In genomic region chr17:33760255-33761165, GRCm38 (mm10) we compare ENCODE assay signal across 8 mouse cellular contexts. TPM values are rescaled to one million over a fixed set of nuclear protein-coding genes. Genes with fewer than 3 reads are reported as not detected.
A peak's percentile ranks its signal among the peaks of the same experiment; 100 is the strongest.
DNase-seq lines count a peak whose midpoint lies in the region; ATAC-seq and TF ChIP-seq lines count a peak whose summit lies in the region.

Rab11b (minus strand) TSS chr17:33760530.

- ATAC-seq in forebrain, postnatal 0 days: peak; percentile 98
- peak; percentile 99 for ATAC-seq in lung, embryonic 15.5 days (ENCODE audit: borderline replicate concordance, extremely low read depth, low FRiP score, low TSS enrichment)

- H3K27me3 ChIP-seq in MEL (ENCODE audit: control insufficient read depth in 1 of 2, insufficient read depth in 2 of 2, low read length in 2 of 2): no peaks in the 10 kb centered on the region
- no peaks in the 10 kb centered on the region for H3K27me3 ChIP-seq in cerebellum, adult 2 months (ENCODE audit: control insufficient read depth, insufficient read depth, low read length)
- no peaks in the 10 kb centered on the region for H3K27me3 ChIP-seq in forebrain, postnatal 0 days (ENCODE audit: insufficient read depth, low read length)
- no peaks in the 10 kb centered on the region for H3K27me3 ChIP-seq in lung, embryonic 15.5 days

- peaks cover 2 to 18% of the 10 kb centered on the region in 2 experiments; a peak in 3 of 4 replicates for H3K4me1 ChIP-seq in MEL (ENCODE audit: control insufficient read depth in 1 of 2, insufficient read depth in 2 of 2, low read length in 2 of 2)
- peaks cover 14% of the 10 kb centered on the region for H3K4me1 ChIP-seq in cerebellum, adult 2 months (ENCODE audit: control insufficient read depth, insufficient read depth, low read length)
- peaks cover 22% of the 10 kb centered on the region for H3K4me1 ChIP-seq in forebrain, postnatal 0 days (ENCODE audit: insufficient read depth)
- H3K4me1 ChIP-seq in lung, embryonic 15.5 days: peaks cover 39% of the 10 kb centered on the region

- peak within 1 kb of the TSS; percentile 68 for H3K4me2 ChIP-seq in forebrain, postnatal 0 days (ENCODE audit: low read depth)
- H3K4me2 ChIP-seq in lung, embryonic 15.5 days: peak within 1 kb of the TSS; percentile 80

- no peak for TF ChIP-seq RAD21 in MEL (IDR thresholded peaks at IDR 0.05; ENCODE audit: low read depth, low read length)

- H3K9ac ChIP-seq in MEL (ENCODE audit: control insufficient read depth, low read depth, low read length, poor library complexity, severe bottlenecking): peak within 1 kb of the TSS; percentile 100
- H3K9ac ChIP-seq in forebrain, postnatal 0 days: peak within 1 kb of the TSS; percentile 99
- H3K9ac ChIP-seq in lung, embryonic 15.5 days: peak within 1 kb of the TSS; percentile 98

- H3K4me3 ChIP-seq in MEL (ENCODE audit: control insufficient read depth in 1 of 2, insufficient read depth in 1 of 2, low read depth in 2 of 2, low read length in 2 of 2): peak within 1 kb of the TSS; percentile 84 to 98
- H3K4me3 ChIP-seq in cerebellum, adult 2 months (replicated peaks; ENCODE audit: insufficient read depth, low read depth, low read length): peak within 1 kb of the TSS; percentile 70
- peak within 1 kb of the TSS; percentile 89 for H3K4me3 ChIP-seq in forebrain, postnatal 0 days (ENCODE audit: low read depth, low read length)
- peak within 1 kb of the TSS; percentile 91 for H3K4me3 ChIP-seq in lung, embryonic 15.5 days

- H3K79me2 ChIP-seq in MEL (ENCODE audit: control insufficient read depth, insufficient read depth, low read length, poor library complexity): peaks cover 38% of the 10 kb centered on the region

- peak; percentile 51 to 77; a peak in 2 of 4 replicates for TF ChIP-seq POLR2A in MEL (IDR thresholded peaks at IDR 0.05; ENCODE audit: control insufficient read depth in 1 of 2, insufficient read depth in 1 of 2, low read depth in 1 of 2, low read length in 2 of 2, poor library complexity in 1 of 2)
- TF ChIP-seq POLR2A in cerebellum, adult 2 months (IDR thresholded peaks at IDR 0.05; ENCODE audit: borderline replicate concordance, insufficient read depth, low read length): 0 out of 2 replicates have a peak, but pooled peaks have one; percentile 55

- peak; percentile 100 for DNase-seq in MEL (ENCODE audit: low read depth, low spot score)
- DNase-seq in cerebellum, adult 2 months: peak; percentile 100
- DNase-seq in forebrain, postnatal 0 days: peak; percentile 100
- peak; percentile 100 for DNase-seq in heart, postnatal 4 days
- DNase-seq in layer of hippocampus, adult 8-10 months (ENCODE audit: low spot score in 2 of 2): peak; percentile 100
- peak; percentile 100 for DNase-seq in ovary, adult 18-20 months (ENCODE audit: low spot score)
- peak; percentile 100 for DNase-seq in thymus, postnatal 0 days (ENCODE audit: low spot score)

- H3K9me3 ChIP-seq in MEL (replicated peaks; ENCODE audit: insufficient read depth, low read length): no peaks in the 10 kb centered on the region
- H3K9me3 ChIP-seq in forebrain, postnatal 0 days (ENCODE audit: low read length): no peaks in the 10 kb centered on the region
- H3K9me3 ChIP-seq in lung, embryonic 15.5 days: no peaks in the 10 kb centered on the region

- no peak for TF ChIP-seq CTCF in MEL (IDR thresholded peaks at IDR 0.05 in 2 of 3, conservative IDR thresholded peaks at IDR 0.05 in 1 of 3; ENCODE audit: control insufficient read depth in 1 of 3, insufficient read depth in 1 of 3, low read depth in 2 of 3, low read length in 3 of 3, poor library complexity in 1 of 3, severe bottlenecking in 1 of 3)
- TF ChIP-seq CTCF in cerebellum, adult 2 months (IDR thresholded peaks at IDR 0.05; ENCODE audit: borderline replicate concordance, insufficient read depth, low read depth, low read length): no peak
- TF ChIP-seq CTCF in forebrain, postnatal 0 days (IDR thresholded peaks at IDR 0.05; ENCODE audit: low read depth): peak; percentile 50

- H3K36me3 ChIP-seq in MEL (ENCODE audit: control insufficient read depth in 1 of 2, insufficient read depth in 2 of 2, low read length in 2 of 2): peaks cover 0 to 14% of the 10 kb centered on the region in 2 experiments; a peak in 2 of 4 replicates
- H3K36me3 ChIP-seq in forebrain, postnatal 0 days (ENCODE audit: insufficient read depth): no peaks in the 10 kb centered on the region
- H3K36me3 ChIP-seq in lung, embryonic 15.5 days: no peaks in the 10 kb centered on the region

- peak within 1 kb of the TSS; percentile 100 for H3K27ac ChIP-seq in MEL (ENCODE audit: control insufficient read depth, low read depth, low read length)
- H3K27ac ChIP-seq in cerebellum, adult 2 months (ENCODE audit: insufficient read depth, low read length): peak within 1 kb of the TSS; percentile 87
- H3K27ac ChIP-seq in forebrain, postnatal 0 days (ENCODE audit: low read depth, low read length): peak within 1 kb of the TSS; percentile 99
- H3K27ac ChIP-seq in lung, embryonic 15.5 days: peak within 1 kb of the TSS; percentile 100

- TF ChIP-seq EP300 in MEL (IDR thresholded peaks at IDR 0.05; ENCODE audit: low read depth in 1 of 2, low read length in 2 of 2): no peak

- 2% methylated on average over 35 of the region's 35 CpGs for WGBS in cerebellum, adult 2 months
- WGBS in forebrain, postnatal 0 days: 4% methylated on average over 35 of the region's 35 CpGs
- 2% methylated on average over 35 of the region's 35 CpGs for WGBS in lung, embryonic 15.5 days

TF ChIP-seq in MEL, 35 proteins besides CTCF, POLR2A, EP300 and RAD21 (continues in another document):
- no peak for TF ChIP-seq E2F4 (IDR thresholded peaks at IDR 0.05; ENCODE audit: borderline replicate concordance, low read depth, low read length)
- 0 out of 2 replicates have a peak, but pooled peaks have one; percentile 18 for TF ChIP-seq TCF12 (IDR thresholded peaks at IDR 0.05; ENCODE audit: low read depth, low read length)
- TF ChIP-seq HCFC1 (IDR thresholded peaks at IDR 0.05; ENCODE audit: low read depth, low read length): peak; percentile 86
- no peak for TF ChIP-seq UBTF (IDR thresholded peaks at IDR 0.05; ENCODE audit: borderline replicate concordance, insufficient read depth, low read depth, low read length)
- no peak for TF ChIP-seq GATA1 (IDR thresholded peaks at IDR 0.05; ENCODE audit: low read depth, low read length)
- 0 out of 2 replicates have a peak, but pooled peaks have one; percentile 30 for TF ChIP-seq MXI1 (IDR thresholded peaks at IDR 0.05; ENCODE audit: low read depth, low read length)
- peak; percentile 86; the same call in 1 of the 2 replicates for TF ChIP-seq GABPA (IDR thresholded peaks at IDR 0.05; ENCODE audit: low read depth, low read length)
- TF ChIP-seq ELF1 (IDR thresholded peaks at IDR 0.05; ENCODE audit: low read depth, low read length): peak; percentile 91
- TF ChIP-seq MAX (IDR thresholded peaks at IDR 0.05; ENCODE audit: low read length): no peak
- peak; percentile 90 for TF ChIP-seq CHD2 (IDR thresholded peaks at IDR 0.05; ENCODE audit: low read length)
- peak; percentile 62 for TF ChIP-seq NELFE (IDR thresholded peaks at IDR 0.05; ENCODE audit: low read depth, low read length)
- TF ChIP-seq USF2 (IDR thresholded peaks at IDR 0.05; ENCODE audit: borderline replicate concordance in 1 of 2, insufficient read depth in 1 of 2, low read depth in 1 of 2, low read length in 2 of 2): no peak
- TF ChIP-seq ETS1 (IDR thresholded peaks at IDR 0.05; ENCODE audit: low read depth, low read length): peak; percentile 86
- no peak for TF ChIP-seq MEF2A (IDR thresholded peaks at IDR 0.05; ENCODE audit: extremely low read depth, insufficient replicate concordance, low read depth, low read length, poor library complexity, severe bottlenecking)
- TF ChIP-seq BHLHE40 (IDR thresholded peaks at IDR 0.05; ENCODE audit: borderline replicate concordance, low read depth, low read length): no peak
- no peak for TF ChIP-seq USF1 (IDR thresholded peaks at IDR 0.05; ENCODE audit: low read depth, low read length)
- TF ChIP-seq ZC3H11A (IDR thresholded peaks at IDR 0.05; ENCODE audit: low read depth, low read length): no peak
- no peak for TF ChIP-seq SMC3 (IDR thresholded peaks at IDR 0.05; ENCODE audit: low read depth, low read length)
- peak; percentile 85; the same call in 1 of the 2 replicates for TF ChIP-seq JUND (IDR thresholded peaks at IDR 0.05; ENCODE audit: low read depth, low read length)
- no peak for TF ChIP-seq POLR2AphosphoS5 (IDR thresholded peaks at IDR 0.05; ENCODE audit: borderline replicate concordance, low read depth, low read length)
- peak; percentile 23; the same call in 1 of the 2 replicates for TF ChIP-seq MAZ (IDR thresholded peaks at IDR 0.05; ENCODE audit: low read depth, low read length)
- peak; percentile 54 for TF ChIP-seq MYB (IDR thresholded peaks at IDR 0.05; ENCODE audit: low read depth, low read length)
- peak; percentile 35 for TF ChIP-seq SIN3A (IDR thresholded peaks at IDR 0.05; ENCODE audit: low read length)
- TF ChIP-seq CHD1 (IDR thresholded peaks at IDR 0.05; ENCODE audit: low read depth, low read length): no peak
- 0 out of 2 replicates have a peak, but pooled peaks have one; percentile 23 for TF ChIP-seq NRF1 (IDR thresholded peaks at IDR 0.05; ENCODE audit: insufficient read depth, low read depth, low read length, poor library complexity, severe bottlenecking)
- 0 out of 2 replicates have a peak, but pooled peaks have one; percentile 54 for TF ChIP-seq POLR2AphosphoS2 (IDR thresholded peaks at IDR 0.05; ENCODE audit: low read length)
- no peak for TF ChIP-seq ZMIZ1 (IDR thresholded peaks at IDR 0.05; ENCODE audit: low read depth, low read length)
- TF ChIP-seq KAT2A (conservative IDR thresholded peaks at IDR 0.05; ENCODE audit: low read depth, low read length): peak; percentile 57
- no peak for TF ChIP-seq TAL1 (IDR thresholded peaks at IDR 0.05; ENCODE audit: low read length)
- TF ChIP-seq MYC (IDR thresholded peaks at IDR 0.05; ENCODE audit: low read depth, low read length): 0 out of 2 replicates have a peak, but pooled peaks have one; percentile 48

RNA-seq across cellular contexts. Expression of gene Rab11b, which starts in this region (rescaled TPM):
- 24.0 and 26.3 TPM in 2 replicates for total RNA-seq in MEL (2012; rRNA removed)
- polyA plus RNA-seq in MEL (2012; ENCODE audit: insufficient read depth in 1 of 2, insufficient read length in 2 of 2, low read depth in 1 of 2, low replicate concordance in 2 of 2, missing spikeins in 1 of 2): 100 to 1,000 TPM in 1 of 2 experiments, not detected in 1; 105 TPM
- 494 and 510 TPM in 2 replicates for polyA plus RNA-seq in cerebellum, adult 2 months (2012; rRNA removed)
- 78.1 and 106 TPM in 2 replicates for total RNA-seq in forebrain, postnatal 0 days (2014; rRNA removed)
- 527 and 560 TPM in 2 replicates for polyA plus RNA-seq in forebrain, postnatal 0 days (2015; fragmentation: Nextera tagmentation; extraction: Ambion mirVana)
- 100 to 1,000 TPM; 333 to 343 TPM for total RNA-seq in heart, postnatal 4 days (2021)
- 100 to 1,000 TPM; 272 to 320 (median 292) TPM for total RNA-seq in layer of hippocampus, adult 8-10 months (2022)
- 281 and 306 TPM in 2 replicates for polyA plus RNA-seq in lung, embryonic 15.5 days (2015; fragmentation: Nextera tagmentation; extraction: Ambion mirVana)
- 214 and 227 TPM in 2 replicates for polyA plus RNA-seq in thymus, postnatal 0 days (2015; fragmentation: Nextera tagmentation; extraction: Ambion mirVana)

Comparison
In these comparisons a context has a peak if more than half of its experiments do, and no peak if none do; other contexts are left out.
1. Peak in every context shown above with its lines: DNase-seq, ATAC-seq, H3K4me3 ChIP-seq and H3K27ac ChIP-seq.